Mouse (Mus musculus) 3134 (cell line): ENCODE measurements around the gene Tnrc6c.

Source experiments
- DNase-seq: peaks from one replicate; pipeline ENCODE4 v3.0.0-alpha.2; 2011; ENCODE audit warnings: low spot score; ENCODE audit not compliant: insufficient read length; ENCODE audit errors: extremely low read depth

The Tnrc6c gene

GRCm38 (mm10) chr11:117653491-117654351 is at the start of gene Tnrc6c:
Tnrc6c (plus strand) TSS chr11:117654289.
- DNase-seq = no peak

GRCm38 (mm10) chr11:117606137-117606536 is 48.0 kb upstream of the Tnrc6c start:
- no peak for DNase-seq

GRCm38 (mm10) chr11:117606605-117607203 is 47.4 kb upstream of the Tnrc6c start:
- no peak for DNase-seq

GRCm38 (mm10) chr11:117608141-117608789 is 45.8 kb upstream of the Tnrc6c start:
- no peak for DNase-seq

GRCm38 (mm10) chr11:117608976-117609375 is 45.1 kb upstream of the Tnrc6c start:
- DNase-seq = no peak

GRCm38 (mm10) chr11:117610589-117610988 is 43.5 kb upstream of the Tnrc6c start:
- no peak for DNase-seq

GRCm38 (mm10) chr11:117611068-117611467 is 43.0 kb upstream of the Tnrc6c start:
- DNase-seq = no peak

- DNase-seq = no peak
Measured at GRCm38 (mm10) chr11:117611860-117612259, 42.2 kb upstream of the Tnrc6c start.

- no peak for DNase-seq
Measured at GRCm38 (mm10) chr11:117612885-117613284, 41.2 kb upstream of the Tnrc6c start.

- DNase-seq = no peak
Measured at GRCm38 (mm10) chr11:117617368-117617908, 36.7 kb upstream of the Tnrc6c start.

GRCm38 (mm10) chr11:117618214-117618613 is 35.9 kb upstream of the Tnrc6c start:
- no peak for DNase-seq

GRCm38 (mm10) chr11:117618774-117619173 is 35.3 kb upstream of the Tnrc6c start:
- no peak for DNase-seq

GRCm38 (mm10) chr11:117619581-117619980 is 34.5 kb upstream of the Tnrc6c start:
- DNase-seq = no peak

- DNase-seq = no peak
Measured at GRCm38 (mm10) chr11:117625196-117625595, 28.9 kb upstream of the Tnrc6c start.

- no peak for DNase-seq
Measured at GRCm38 (mm10) chr11:117626557-117626956, 27.5 kb upstream of the Tnrc6c start.

- no peak for DNase-seq
Measured at GRCm38 (mm10) chr11:117627060-117627562, 27.0 kb upstream of the Tnrc6c start.

GRCm38 (mm10) chr11:117627746-117628311 is 26.3 kb upstream of the Tnrc6c start:
- no peak for DNase-seq

GRCm38 (mm10) chr11:117628312-117628779 is 25.7 kb upstream of the Tnrc6c start:
- peak; percentile 25 for DNase-seq

GRCm38 (mm10) chr11:117629865-117630264 is 24.2 kb upstream of the Tnrc6c start:
- no peak for DNase-seq

- peak; percentile 47 for DNase-seq
Measured at GRCm38 (mm10) chr11:117630868-117631565, 23.1 kb upstream of the Tnrc6c start.
